Mouse (Mus musculus) frontal cortex, adult (tissue): ENCODE measurements around the gene Sap30.
"Not testable (repeated sequence)": the region's sequence is repeated elsewhere in the genome, so short reads cannot be mapped to it uniquely, and the experiment has no call there.

Source experiments
- ATAC-seq: cut with Nextera tagmentation; 2 replicates; pipeline ENCODE4 v1.9.2; 2017; ENCODE audit warnings: mild to moderate bottlenecking, moderate library complexity, mixed read lengths; ENCODE audit not compliant: low TSS enrichment

Gene Sap30

DNA sequence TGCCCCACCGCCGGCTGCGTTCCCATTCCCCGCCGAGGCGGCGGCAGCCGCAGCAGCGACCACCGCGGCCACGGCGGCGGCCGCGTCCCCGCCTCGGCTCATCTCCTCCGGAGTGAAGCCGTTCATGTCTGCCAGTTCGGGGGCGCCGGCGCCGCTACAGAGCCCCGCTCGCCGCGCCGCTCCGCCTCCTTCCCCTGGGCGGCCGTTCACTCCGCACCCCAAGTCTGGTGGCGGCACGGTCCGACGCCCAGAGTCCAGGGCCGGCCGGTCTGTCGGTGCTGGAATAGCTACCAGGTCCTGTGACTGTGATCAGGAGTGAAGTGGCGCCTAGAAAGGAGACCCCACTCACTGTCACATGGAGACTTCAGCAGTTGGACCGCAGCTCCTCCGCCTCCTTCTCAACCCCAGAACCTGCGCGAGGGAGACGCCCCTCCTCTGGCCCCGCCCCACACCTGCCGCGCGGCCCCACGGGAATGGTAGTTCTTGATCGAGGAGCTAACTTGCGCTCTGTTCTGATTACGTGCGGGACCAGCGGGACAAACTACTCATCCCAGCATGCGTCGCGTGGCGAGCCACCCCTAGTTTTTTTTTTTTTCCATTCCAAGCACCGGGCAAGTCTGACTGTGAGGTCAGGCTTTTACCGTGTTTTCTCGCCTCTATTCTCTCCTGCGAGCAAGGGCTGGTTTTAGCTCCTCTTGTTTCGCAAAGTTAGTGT, at the start of gene Sap30:
Gene Sap30 (minus strand): TSS at position 420 of the 715 bp plus-strand sequence.
- ATAC-seq: peak; percentile 94

- no peak for ATAC-seq
Observed at GRCm38 (mm10) chr8:57536167-57536566, 48.5 kb upstream of the Sap30 start.

DNA sequence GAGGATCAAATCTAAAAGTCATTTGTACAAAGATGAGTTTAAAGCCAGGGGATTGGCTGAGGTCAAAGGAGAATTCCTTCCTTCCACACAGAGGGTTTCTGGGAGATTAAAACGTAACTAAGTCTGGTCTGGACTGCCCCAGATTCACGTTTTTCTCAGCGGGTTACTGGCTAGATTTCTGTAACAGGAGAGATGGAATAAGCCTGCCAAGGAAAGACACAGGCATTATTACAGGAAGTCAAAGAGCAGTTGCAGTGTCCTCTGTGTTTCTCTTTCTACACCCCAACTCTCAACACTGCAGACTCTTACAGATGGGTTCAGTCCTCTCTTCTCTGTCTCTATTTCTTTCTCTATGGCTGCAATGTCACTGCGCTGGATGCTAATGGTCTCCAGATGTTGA, 46.8 kb upstream of the Sap30 start:
- no peak for ATAC-seq

GRCm38 (mm10) chr8:57533106-57533505, 45.4 kb upstream of the Sap30 start:
- no peak for ATAC-seq

DNA sequence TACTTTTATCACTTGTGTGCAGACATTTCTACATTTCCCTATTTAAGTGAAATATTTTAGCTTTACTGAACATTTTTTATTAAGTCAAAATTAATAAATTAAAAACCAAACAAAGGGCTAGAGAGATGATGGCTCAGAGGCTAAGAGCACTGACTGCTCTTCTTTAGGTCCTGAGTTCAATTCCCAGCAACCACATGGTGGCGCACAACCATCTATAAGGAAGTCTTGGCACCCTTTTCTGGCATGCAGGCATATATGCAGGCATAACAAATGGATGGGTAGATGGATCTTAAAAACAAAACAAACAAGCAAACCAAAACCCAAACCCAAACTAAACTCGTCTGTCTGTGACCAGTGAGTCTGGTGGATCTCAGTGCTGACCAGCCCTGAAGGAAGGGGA, 44.6 kb upstream of the Sap30 start:
- 0 out of 2 replicates have a peak, but pooled peaks have one; percentile 13 for ATAC-seq

DNA sequence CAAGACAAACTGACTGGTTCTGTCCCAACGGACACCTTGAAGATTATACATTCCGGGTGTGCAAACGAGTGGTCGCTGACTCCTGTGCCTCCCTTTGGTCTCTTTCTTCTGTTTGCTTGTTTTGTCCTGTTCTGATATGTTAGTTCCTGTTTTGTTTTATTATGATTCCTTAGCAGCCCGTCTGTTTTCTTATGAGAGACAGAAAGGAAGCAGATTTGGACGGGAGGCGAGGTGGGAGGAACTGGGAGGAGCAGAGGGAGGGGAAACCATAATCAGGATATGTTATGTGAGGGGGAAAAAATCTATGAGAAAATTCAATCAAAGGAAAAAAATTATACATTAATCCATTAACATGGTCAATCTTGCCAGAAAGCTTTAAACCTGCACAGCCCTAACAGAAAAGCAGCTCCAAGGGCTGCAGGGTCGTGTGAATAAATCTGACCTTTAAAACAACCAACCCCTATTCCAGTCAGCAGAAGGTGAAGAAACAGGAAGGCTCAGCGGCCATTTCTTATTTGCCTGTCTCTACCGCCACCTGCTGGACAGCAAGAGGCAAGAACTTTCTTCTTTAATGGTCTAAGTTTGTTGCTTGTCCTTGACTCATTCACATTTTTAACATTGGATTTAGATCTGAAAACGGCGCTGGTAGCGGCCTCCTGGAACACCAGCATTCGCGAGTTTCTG, 43.1 kb upstream of the Sap30 start:
- ATAC-seq: peak; percentile 90

DNA sequence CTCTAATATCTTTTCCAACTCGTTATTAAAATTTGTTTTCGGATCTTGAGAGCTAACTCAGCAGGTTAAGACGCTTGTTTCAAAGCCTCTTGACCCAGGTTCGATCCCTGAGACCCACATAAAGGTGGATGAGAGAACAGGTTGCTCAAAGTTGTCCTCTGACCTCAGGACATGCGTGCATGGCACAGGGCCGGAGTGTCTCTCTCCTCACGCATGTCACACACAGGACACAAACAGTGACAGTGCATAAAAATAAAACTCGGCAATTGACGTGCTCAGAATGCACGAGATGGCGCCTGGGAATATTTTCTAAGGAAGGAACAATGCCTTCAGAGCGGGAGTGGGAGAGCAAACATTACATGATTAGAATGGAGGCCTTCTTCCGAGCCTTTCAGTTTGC, 42.6 kb upstream of the Sap30 start:
- ATAC-seq: no peak

DNA sequence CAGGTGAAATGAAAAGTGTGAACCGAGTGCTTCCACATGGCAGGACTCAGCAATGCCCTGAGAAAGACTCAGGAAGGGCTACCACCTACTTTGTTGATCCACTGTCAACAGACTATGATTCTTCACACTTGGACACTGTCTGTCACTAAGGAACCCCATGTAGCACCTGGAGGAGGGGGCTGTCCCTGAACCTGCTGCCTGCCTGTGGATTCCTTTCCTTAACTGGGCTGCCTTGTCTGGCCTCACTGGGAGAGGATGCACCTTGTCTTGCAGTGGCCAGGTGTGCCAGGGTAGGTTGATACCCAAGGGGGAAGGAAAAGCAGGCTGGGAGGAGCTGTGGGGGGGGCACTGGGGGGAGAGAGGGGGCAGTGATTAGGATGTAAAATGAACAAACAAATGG, 40.4 kb upstream of the Sap30 start:
- no peak for ATAC-seq

GRCm38 (mm10) chr8:57520186-57520786, 32.6 kb upstream of the Sap30 start:
- ATAC-seq: no peak

GRCm38 (mm10) chr8:57517723-57518122, 30.1 kb upstream of the Sap30 start:
- no peak for ATAC-seq

DNA sequence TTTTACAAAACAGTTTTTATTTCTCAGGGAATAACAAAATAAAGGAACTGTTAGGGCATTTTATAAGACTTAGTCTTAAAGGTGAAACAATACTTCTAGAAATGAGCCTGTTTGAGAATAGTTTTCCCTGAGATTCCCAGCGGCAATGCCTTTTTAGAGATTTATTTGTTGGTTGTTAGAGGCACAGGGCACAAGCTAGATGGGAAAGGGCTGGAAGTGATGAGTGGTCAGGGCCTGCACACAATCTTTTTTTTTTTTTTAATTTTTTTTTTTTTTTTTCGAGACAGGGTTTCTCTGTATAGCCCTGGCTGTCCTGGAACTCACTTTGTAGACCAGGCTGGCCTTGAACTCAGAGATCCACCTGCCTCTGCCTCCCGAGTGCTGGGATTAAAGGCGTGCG, 29.0 kb upstream of the Sap30 start:
- ATAC-seq: not testable (repeated sequence)

DNA sequence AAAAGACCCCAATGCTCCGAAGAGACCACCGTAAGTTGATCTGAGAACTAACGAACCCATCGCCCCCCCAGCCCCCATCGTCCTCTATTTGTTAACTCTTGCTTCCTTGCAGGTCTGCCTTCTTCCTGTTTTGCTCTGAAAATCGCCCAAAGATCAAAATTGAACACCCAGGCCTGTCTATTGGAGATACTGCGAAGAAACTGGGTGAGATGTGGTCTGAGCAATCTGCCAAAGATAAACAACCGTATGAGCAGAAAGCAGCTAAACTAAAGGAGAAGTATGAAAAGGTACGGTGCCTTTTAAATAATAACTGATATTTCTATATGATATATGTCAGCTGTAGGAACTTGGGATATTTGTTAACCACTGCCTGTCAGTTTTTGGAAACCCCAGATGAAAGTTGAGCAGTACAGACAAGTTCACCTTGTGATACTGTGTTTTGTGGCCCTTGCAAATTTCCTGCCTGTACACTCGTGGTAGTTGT, 25.6 kb upstream of the Sap30 start:
- not testable (repeated sequence) for ATAC-seq

DNA sequence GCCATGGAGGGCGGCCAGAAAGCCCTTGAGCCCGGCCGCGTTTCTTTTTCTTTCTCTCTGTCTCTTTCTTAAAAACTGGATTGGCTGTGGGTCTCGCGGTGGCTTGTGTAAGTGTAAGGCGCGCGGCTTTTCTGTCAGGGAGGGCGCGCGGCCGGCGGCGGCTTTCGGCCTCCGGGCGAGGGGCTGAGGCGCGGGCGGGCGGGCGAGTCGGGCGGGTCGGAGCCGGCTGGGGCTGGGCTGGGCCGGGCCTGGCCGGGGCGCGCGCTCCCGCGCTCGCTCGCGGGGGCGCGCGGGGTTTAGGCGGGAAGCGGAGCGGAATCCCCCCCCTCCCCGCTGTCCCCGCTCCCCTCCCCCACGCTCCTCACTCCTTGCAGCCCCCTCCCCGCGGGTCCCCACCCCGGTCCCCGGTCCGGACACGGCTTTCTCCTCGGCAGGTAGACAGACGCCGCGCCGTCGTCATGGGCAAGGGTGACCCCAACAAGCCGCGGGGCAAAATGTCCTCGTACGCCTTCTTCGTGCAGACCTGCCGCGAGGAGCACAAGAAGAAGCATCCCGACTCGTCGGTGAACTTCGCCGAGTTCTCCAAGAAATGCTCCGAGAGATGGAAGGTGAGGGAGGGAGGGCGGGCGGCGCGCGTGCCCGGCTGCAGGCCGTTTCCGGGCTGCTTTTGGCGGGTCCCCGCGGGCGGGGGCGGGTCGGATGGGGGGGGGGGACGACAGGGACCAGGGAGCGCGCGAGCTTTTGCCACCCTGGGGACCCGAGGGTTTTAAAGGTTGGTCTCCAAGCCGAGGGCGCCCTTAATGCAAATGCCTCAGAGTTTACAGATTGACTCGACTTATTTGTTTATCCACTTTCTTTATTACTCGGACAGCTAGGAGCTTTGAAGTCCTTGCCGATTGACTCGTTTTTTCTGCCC, 24.7 kb upstream of the Sap30 start:
- peak; percentile 42; the same call in 1 of the 2 replicates for ATAC-seq

- peak; percentile 100 for ATAC-seq
Observed at GRCm38 (mm10) chr8:57511316-57512118, 23.9 kb upstream of the Sap30 start, which contains the start of gene Hmgb2. Hmgb2 (plus strand) TSS chr8:57511907.

- ATAC-seq: no peak
Observed at GRCm38 (mm10) chr8:57510791-57511315, 23.2 kb upstream of the Sap30 start.

- no peak for ATAC-seq
Observed at GRCm38 (mm10) chr8:57508657-57509056, 21.0 kb upstream of the Sap30 start.

GRCm38 (mm10) chr8:57507556-57508063, 19.9 kb upstream of the Sap30 start:
- no peak for ATAC-seq

- not testable (repeated sequence) for ATAC-seq
Observed at GRCm38 (mm10) chr8:57505500-57505899, 17.8 kb upstream of the Sap30 start.

DNA sequence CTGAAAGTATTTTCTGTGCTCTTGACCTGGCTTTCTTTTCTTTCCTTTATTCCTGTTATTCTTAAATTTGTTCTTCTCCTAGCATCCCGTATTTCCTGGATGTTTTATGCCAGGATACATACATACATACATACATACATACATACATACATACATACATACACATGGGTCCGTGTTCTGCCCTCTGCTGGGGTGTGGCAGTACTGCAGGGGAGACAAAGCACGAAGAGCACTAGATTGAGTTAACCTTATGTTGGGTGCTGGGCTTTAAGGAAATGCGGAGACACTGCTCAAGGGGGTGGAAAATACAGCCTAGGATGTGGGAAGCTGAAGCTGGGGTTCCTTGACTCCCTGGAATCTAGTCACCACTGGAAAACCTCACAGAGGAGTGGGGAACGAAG, 16.0 kb upstream of the Sap30 start:
- peak; percentile 65; the same call in 1 of the 2 replicates for ATAC-seq

GRCm38 (mm10) chr8:57498847-57499511, 11.3 kb upstream of the Sap30 start:
- ATAC-seq: peak; percentile 50
